In the genomic region with DNA sequence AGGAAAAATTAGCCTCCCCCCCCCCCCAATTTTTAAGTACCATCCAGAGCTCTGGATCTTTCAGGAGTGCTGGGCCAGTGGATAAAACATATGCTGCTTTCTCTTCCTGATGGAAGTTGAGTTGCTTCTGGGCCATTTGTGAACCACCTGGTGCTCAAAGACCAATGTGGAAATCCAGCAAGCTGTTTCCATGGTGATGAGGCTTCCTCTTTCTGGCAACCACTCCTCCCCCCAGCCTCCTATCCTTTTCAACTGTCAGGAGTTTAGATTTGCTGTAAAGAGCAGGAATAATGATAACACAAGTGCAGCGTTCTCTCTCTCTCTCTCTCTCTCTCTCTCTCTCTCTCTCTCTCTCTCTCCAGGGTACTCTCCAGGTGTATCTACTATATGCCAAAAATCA, we compare ENCODE assay signal across 16 mouse cellular contexts.
DNase-seq lines count a peak whose midpoint lies in the region; ATAC-seq and TF ChIP-seq lines count a peak whose summit lies in the region.
"Had no signal": no experiment of that assay in that cellular context is flagged by ENCODE, and none has a peak within 500 bp of the region (broad histone marks: within the 10 kb centered on the region; RNA-seq: fewer than 3 reads in every experiment).

No protein-coding gene starts in this region.

- no peaks in the 10 kb centered on the region for H3K27me3 ChIP-seq in neural tube, embryonic 12.5 days (replicated peaks)
- H3K27me3 ChIP-seq in hindbrain, postnatal 0 days (ENCODE audit: insufficient read depth, low read length): no peaks in the 10 kb centered on the region
- H3K27me3 ChIP-seq: limb, embryonic 15.5 days had no signal

- TF ChIP-seq CTCF in hindbrain, postnatal 0 days (IDR thresholded peaks at IDR 0.05; ENCODE audit: low read depth): no peak
- TF ChIP-seq CTCF in lung, adult 2 months (IDR thresholded peaks at IDR 0.05; ENCODE audit: insufficient read depth, low read length): no peak

- no peaks in the 10 kb centered on the region for H3K9me3 ChIP-seq in neural tube, embryonic 12.5 days
- H3K9me3 ChIP-seq in hindbrain, postnatal 0 days (ENCODE audit: low read length): no peaks in the 10 kb centered on the region
- H3K9me3 ChIP-seq: limb, embryonic 15.5 days had no signal

- H3K9ac ChIP-seq in neural tube, embryonic 12.5 days: no peak overlapping the region
- no peak overlapping the region for H3K9ac ChIP-seq in hindbrain, postnatal 0 days (replicated peaks; ENCODE audit: low read length)
- H3K9ac ChIP-seq: limb, embryonic 15.5 days had no signal

- H3K27ac ChIP-seq in neural tube, embryonic 12.5 days: no peak overlapping the region
- no peak overlapping the region for H3K27ac ChIP-seq in hindbrain, postnatal 0 days
- H3K27ac ChIP-seq: limb, embryonic 15.5 days had no signal

- H3K4me2 ChIP-seq in neural tube, embryonic 12.5 days (replicated peaks): no peak overlapping the region
- no peak overlapping the region for H3K4me2 ChIP-seq in hindbrain, postnatal 0 days (ENCODE audit: low read depth, low read length)
- H3K4me2 ChIP-seq: limb, embryonic 15.5 days had no signal

- H3K4me1 ChIP-seq in neural tube, embryonic 12.5 days: no peaks in the 10 kb centered on the region
- no peaks in the 10 kb centered on the region; the same call in 1 of the 2 replicates for H3K4me1 ChIP-seq in hindbrain, postnatal 0 days (ENCODE audit: insufficient read depth, low read length)
- no peaks in the 10 kb centered on the region for H3K4me1 ChIP-seq in lung, adult 2 months (ENCODE audit: control insufficient read depth, insufficient read depth, low read length)
- H3K4me1 ChIP-seq: limb, embryonic 15.5 days had no signal

- WGBS in neural tube, embryonic 12.5 days: 17% methylated on average over 1 of the region's 1 CpGs
- 20% methylated on average over 1 of the region's 1 CpGs for WGBS in hindbrain, postnatal 0 days
- WGBS in lung, adult 2 months: 50% methylated on average over 1 of the region's 1 CpGs

- ATAC-seq in neural tube, embryonic 12.5 days (ENCODE audit: low FRiP score, low read depth): peak; percentile 34; the same call in 1 of the 2 replicates
- ATAC-seq in hindbrain, postnatal 0 days: peak; percentile 72

- H3K36me3 ChIP-seq in neural tube, embryonic 12.5 days: no peaks in the 10 kb centered on the region
- no peaks in the 10 kb centered on the region for H3K36me3 ChIP-seq in hindbrain, postnatal 0 days (ENCODE audit: insufficient read depth, low read length)
- H3K36me3 ChIP-seq: limb, embryonic 15.5 days had no signal

- DNase-seq in embryo, embryonic 11 days: peak; percentile 20
- no peak for DNase-seq in embryo, embryonic 9.5 days (ENCODE audit: extremely low spot score)
- DNase-seq in neural tube, embryonic 10.5 days (ENCODE audit: extremely low spot score, low spot score): no peak
- peak; percentile 76 for DNase-seq in hindbrain, postnatal 0 days (ENCODE audit: low spot score)
- DNase-seq in retina, postnatal 1 day: peak; percentile 26
- no peak for DNase-seq in lung, adult 2 months
- DNase-seq in kidney, adult 8-10 months: no peak
- DNase-seq: adrenal gland, postnatal 36 days; B cell, adult 2 months; cerebellum, postnatal 25 days; kidney, postnatal 14 days; lung, postnatal 4 days; spleen, adult 18-20 months; thymus, adult 2 months had no signal

- H3K4me3 ChIP-seq in neural tube, embryonic 12.5 days: no peak overlapping the region
- H3K4me3 ChIP-seq in hindbrain, postnatal 0 days (ENCODE audit: low read length): no peak overlapping the region
- no peak overlapping the region for H3K4me3 ChIP-seq in lung, adult 2 months (replicated peaks; ENCODE audit: extremely low read depth, low read depth, low read length)
- H3K4me3 ChIP-seq: limb, embryonic 15.5 days had no signal

- TF ChIP-seq POLR2A in lung, adult 2 months (IDR thresholded peaks at IDR 0.05; ENCODE audit: borderline replicate concordance, extremely low read depth, low read depth, low read length): no peak

Comparison
In these comparisons a context has a peak if more than half of its experiments do, and no peak if none do; other contexts are left out.
1. DNase-seq: peak in embryo, embryonic 11 days (single experiment), hindbrain, postnatal 0 days (single experiment) and retina, postnatal 1 day (single experiment); none in embryo, embryonic 9.5 days (single experiment), neural tube, embryonic 10.5 days (single experiment), lung, adult 2 months (single experiment) and kidney, adult 8-10 months (0 of 2).